Mouse (Mus musculus) heart, adult 9 months (tissue): ENCODE results near the gene Kcp.

Experiments
- DNase-seq, 2 experiments: peaks; one replicate each; pipeline ENCODE4 v3.0.0; 2022; ENCODE audit warnings: low spot score in 2 of 2

Gene Kcp

GRCm38 (mm10) chr6:29507447-29508309, at the start of gene Kcp:
Gene Kcp (minus strand): TSS chr6:29507952.
- DNase-seq = no peak

GRCm38 (mm10) chr6:29557112-29557511, 49.4 kb upstream of the Kcp start:
- DNase-seq = no peak

GRCm38 (mm10) chr6:29552526-29552925, 44.8 kb upstream of the Kcp start:
- DNase-seq = no peak

- no peak for DNase-seq
Measured at GRCm38 (mm10) chr6:29548086-29548485, 40.3 kb upstream of the Kcp start.

- DNase-seq = no peak
Measured at GRCm38 (mm10) chr6:29547582-29547981, 39.8 kb upstream of the Kcp start.

- no peak for DNase-seq
Measured at GRCm38 (mm10) chr6:29545611-29546010, 37.9 kb upstream of the Kcp start.

GRCm38 (mm10) chr6:29540956-29541355, 33.2 kb upstream of the Kcp start:
- no peak for DNase-seq

- DNase-seq = no peak
Measured at GRCm38 (mm10) chr6:29540223-29540622, 32.5 kb upstream of the Kcp start.

- DNase-seq = no peak
Measured at GRCm38 (mm10) chr6:29539502-29539901, 31.8 kb upstream of the Kcp start.

GRCm38 (mm10) chr6:29537221-29537620, 29.5 kb upstream of the Kcp start:
- no peak for DNase-seq

- DNase-seq = peak in 1 of 2 experiments; percentile 39
Measured at GRCm38 (mm10) chr6:29536651-29537193, 29.0 kb upstream of the Kcp start.

- DNase-seq = no peak
Measured at GRCm38 (mm10) chr6:29535316-29535715, 27.6 kb upstream of the Kcp start.

- no peak for DNase-seq
Measured at GRCm38 (mm10) chr6:29530050-29530449, 22.3 kb upstream of the Kcp start.

- no peak for DNase-seq
Measured at GRCm38 (mm10) chr6:29529444-29529820, 21.7 kb upstream of the Kcp start.

- peak in 1 of 2 experiments; percentile 41 for DNase-seq
Measured at GRCm38 (mm10) chr6:29528561-29529443, 21.1 kb upstream of the Kcp start.

- no peak for DNase-seq
Measured at GRCm38 (mm10) chr6:29528165-29528505, 20.4 kb upstream of the Kcp start.

GRCm38 (mm10) chr6:29527361-29528164, 19.8 kb upstream of the Kcp start:
- DNase-seq = no peak

- no peak for DNase-seq
Measured at GRCm38 (mm10) chr6:29526281-29527251, 18.8 kb upstream of the Kcp start, which contains the start of gene Irf5. Gene Irf5 (plus strand): TSS chr6:29526625.

- DNase-seq = no peak
Measured at GRCm38 (mm10) chr6:29525256-29525655, 17.5 kb upstream of the Kcp start.

- DNase-seq = peak; percentile 63 to 70
Measured at GRCm38 (mm10) chr6:29524034-29524489, 16.3 kb upstream of the Kcp start.
